Mouse (Mus musculus) lung, embryonic 16.5 days (tissue): Measurements from ENCODE around the gene Ceacam10. TPM values are rescaled to one million over a fixed set of nuclear protein-coding genes. Genes with fewer than 3 reads are reported as not detected.

ENCODE experiments used
- polyA plus RNA-seq: library from polyadenylated mRNA; unstranded; fragments of >200 nt; fragmentation: Nextera tagmentation; extraction: Ambion mirVana; gene quantifications from 2 replicates; pipeline ENCODE4 v1.2.1, GENCODE M21; 2015

The Ceacam10 gene
- polyA plus RNA-seq, 1 experiment from 2014 or later = not detected

Other genes with a start within 250 kb of the Ceacam10 start
- gene Irgq, start 246.5 kb upstream of the Ceacam10 start, polyA plus RNA-seq = 5.6 and 6.5 TPM in 2 replicates
- 0.25 and 0.52 TPM in 2 replicates for gene Pinlyp, start 231.1 kb upstream of the Ceacam10 start, polyA plus RNA-seq
- 112 TPM in 2 replicates for gene Xrcc1, start 230.9 kb upstream of the Ceacam10 start, polyA plus RNA-seq
- 21.9 and 22.4 TPM in 2 replicates for gene Ethe1, start 189.7 kb upstream of the Ceacam10 start, polyA plus RNA-seq
- gene Zfp575, start 189.6 kb upstream of the Ceacam10 start, polyA plus RNA-seq = 2.2 and 2.3 TPM in 2 replicates
- gene Phldb3, start 166.4 kb upstream of the Ceacam10 start, polyA plus RNA-seq = 0.15 and 0.21 TPM in 2 replicates
- gene Lypd3, start 140.7 kb upstream of the Ceacam10 start, polyA plus RNA-seq = 0.26 and 0.92 TPM in 2 replicates
- not detected in 2 replicates for gene Tex101, start 100.5 kb upstream of the Ceacam10 start, polyA plus RNA-seq
- not detected in 2 replicates for gene BC049730, start 68.0 kb upstream of the Ceacam10 start, polyA plus RNA-seq
- not detected in 2 replicates for gene Gm4763, start 50.3 kb upstream of the Ceacam10 start, polyA plus RNA-seq
- gene Cd177, start 16.9 kb upstream of the Ceacam10 start, polyA plus RNA-seq = 1.5 and 1.8 TPM in 2 replicates
- 19.5 and 20.6 TPM in 2 replicates for gene Gm9844, start 85.0 kb downstream of the Ceacam10 start, polyA plus RNA-seq
- gene Lypd4, start 92.7 kb downstream of the Ceacam10 start, polyA plus RNA-seq = not detected in 2 replicates
- not detected in 2 replicates for gene Dmrtc2, start 92.9 kb downstream of the Ceacam10 start, polyA plus RNA-seq
- gene Rps19, start 107.2 kb downstream of the Ceacam10 start, polyA plus RNA-seq = 2,580 and 2,777 TPM in 2 replicates
- 0.62 and 0.78 TPM in 2 replicates for gene Cd79a, start 120.2 kb downstream of the Ceacam10 start, polyA plus RNA-seq
- gene Arhgef1, start 125.7 kb downstream of the Ceacam10 start, polyA plus RNA-seq = 119 and 126 TPM in 2 replicates
- not detected in 2 replicates for gene Gm4881, start 167.3 kb downstream of the Ceacam10 start, polyA plus RNA-seq
- 180 and 202 TPM in 2 replicates for gene Rabac1, start 195.5 kb downstream of the Ceacam10 start, polyA plus RNA-seq
- 1.0 and 2.1 TPM in 2 replicates for gene Atp1a3, start 228.8 kb downstream of the Ceacam10 start, polyA plus RNA-seq